Mouse (Mus musculus): ENCODE data around the gene Klf13.
A peak's percentile ranks its signal among the peaks of the same experiment; 100 is the strongest.

The Klf13 gene

DNA sequence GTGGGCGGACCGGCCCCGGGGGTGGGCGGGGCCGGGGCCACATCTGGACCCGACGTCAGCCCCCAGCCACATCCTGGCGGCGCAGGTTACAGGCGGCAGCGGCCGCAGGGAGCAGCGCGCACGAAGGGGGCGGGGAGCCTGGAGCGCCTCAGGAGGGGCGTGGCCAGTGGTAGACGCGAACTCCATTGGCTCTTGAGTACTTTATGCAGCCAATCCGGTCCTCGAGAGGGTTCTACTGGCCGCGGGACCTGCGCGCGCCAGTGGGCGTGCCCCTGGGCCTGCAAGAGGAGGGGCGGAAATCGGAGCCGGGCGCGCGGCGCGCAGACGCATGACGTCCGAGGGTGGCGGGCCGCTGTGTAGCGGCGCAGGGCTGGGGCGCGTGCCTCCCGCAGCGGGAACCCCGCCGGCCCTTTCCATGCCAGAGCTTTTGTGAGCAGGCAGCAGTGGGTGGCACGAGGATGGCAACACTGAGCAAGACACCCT lies at the start of gene Klf13:
TSS of gene Klf13 (minus strand) at position 2 of the 483 bp plus-strand sequence.
- DNase-seq (ENCODE audit: low spot score), result peak; percentile 99

DNA sequence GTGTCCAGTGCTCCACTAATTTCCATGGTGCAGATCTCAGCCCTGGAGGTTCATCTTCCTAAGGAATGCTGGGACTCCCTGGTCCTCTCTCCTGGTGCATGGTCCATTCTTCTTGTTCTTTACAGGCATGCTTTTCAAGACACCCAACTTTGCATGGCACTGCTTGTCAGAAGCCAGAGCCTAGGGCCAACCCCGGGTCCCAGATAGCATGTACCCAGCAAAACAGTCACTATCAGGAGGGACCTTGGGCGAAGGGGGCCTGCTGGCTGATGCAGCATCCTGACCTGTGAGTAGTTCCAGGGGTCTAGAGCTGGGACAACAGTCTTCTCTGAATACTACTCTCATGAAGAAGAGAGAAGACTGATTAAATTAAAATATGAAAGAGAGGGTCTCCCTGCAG lies 49.7 kb upstream of the Klf13 start:
- DNase-seq (ENCODE audit: low spot score), result no peak

DNA sequence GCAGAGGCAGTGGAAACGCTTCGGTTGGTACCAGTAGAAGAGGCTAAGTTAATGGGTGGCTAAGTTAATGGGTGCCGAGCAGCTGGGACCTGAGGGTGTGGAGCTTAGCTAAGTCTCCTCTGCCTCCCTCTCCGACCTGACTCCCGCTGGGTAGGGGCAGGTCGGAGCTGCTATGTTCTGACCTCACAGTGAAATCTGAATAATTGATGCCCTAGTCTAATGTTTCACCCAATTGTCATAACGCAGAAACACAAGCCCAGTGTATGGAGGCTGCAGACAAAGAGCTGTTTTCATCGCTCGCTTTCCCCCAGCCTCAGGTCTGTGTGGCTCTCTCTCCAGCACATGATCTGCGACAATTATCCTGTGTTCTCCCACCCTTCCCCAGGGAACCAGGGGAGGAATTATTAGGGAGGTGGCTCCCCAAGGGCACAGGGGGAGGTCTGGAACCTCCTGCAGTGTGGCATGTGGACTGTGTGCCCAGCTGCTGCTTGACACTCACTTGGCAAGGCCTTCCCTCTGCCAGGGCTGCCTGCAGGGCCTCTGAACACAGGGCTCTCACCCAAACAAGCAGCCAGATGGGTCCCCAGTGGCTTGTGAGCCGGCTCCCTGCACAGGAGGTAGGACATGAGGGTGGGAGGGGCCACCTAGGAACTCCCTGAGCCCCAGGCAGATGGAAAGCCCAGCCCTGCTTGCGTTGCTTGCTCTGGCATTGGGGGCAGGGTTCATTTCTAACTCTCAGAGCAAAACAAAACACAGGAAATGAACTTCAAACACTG lies 47.9 kb upstream of the Klf13 start:
- DNase-seq (ENCODE audit: low spot score), result peak; percentile 32

DNA sequence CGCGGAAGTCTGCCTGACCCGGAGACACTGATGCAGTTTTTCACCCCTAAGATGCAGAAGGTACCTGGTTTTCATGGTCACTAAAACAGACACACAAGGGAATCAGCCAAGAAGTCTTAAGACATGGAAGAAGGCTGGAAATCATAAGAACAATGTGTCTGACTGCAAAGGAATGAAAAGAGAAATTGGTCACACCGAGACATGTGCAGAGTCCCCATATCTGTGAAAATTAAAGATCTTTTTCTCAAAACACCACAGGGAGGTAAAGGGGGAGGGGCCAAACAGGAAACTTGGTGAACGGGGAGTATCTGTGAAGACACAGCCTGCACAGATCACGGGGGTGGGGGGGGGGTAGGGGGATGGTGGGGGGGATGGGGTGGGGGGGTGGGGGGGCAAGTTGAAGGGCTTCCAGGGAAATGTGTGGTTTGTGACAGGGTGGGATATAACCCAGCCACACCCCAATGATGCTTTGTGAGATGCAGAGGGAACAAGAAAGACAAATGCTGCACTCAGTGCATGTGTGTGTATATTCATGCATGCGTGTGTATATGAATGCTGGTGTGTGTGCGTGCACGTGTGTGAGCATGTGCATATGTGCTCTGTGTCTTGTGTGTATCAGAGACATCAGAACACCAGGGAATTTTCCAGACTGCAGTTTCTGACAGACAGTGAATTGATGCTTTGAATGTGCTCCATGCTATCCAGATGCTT lies 47.1 kb upstream of the Klf13 start:
- DNase-seq (ENCODE audit: low spot score), result no peak

DNA sequence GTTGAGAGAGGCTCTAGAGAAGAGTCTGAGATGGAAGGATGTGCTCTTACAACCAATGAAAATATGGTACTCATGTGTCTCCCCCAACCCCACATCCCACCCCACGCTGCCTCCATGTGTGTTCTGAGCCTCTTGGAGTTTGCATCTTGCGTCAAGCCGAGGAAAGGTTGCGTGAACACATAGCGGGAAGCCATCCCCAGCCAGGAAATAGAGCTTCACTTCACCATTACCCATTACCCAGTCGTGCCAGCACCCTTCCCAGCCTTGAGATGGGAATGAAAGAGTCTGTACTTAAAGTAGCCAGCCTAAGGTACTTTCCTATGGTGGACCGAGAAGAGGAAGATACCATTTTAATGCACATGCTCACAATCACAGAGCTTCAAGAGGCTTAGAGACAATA lies 46.6 kb upstream of the Klf13 start:
- no peak for DNase-seq (ENCODE audit: low spot score)

DNA sequence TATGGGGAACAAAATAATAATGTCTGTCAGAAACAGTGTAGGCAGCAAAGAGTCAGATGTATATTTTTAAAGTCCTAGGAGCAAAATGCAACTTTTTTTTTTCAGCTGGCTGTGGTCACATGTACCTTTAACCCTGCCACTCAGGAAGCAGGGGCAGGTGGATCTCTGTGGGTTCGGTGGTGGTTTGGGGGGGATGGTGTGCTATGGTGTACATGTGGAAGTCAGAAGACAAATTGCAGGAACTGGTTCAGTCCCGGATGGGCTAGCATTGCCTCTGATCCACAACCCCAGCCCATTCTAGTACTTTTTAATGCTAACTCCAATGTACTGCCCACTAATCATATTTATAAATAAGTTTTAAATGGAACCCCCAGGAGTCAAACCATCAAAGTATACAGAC lies 45.6 kb upstream of the Klf13 start:
- DNase-seq (ENCODE audit: low spot score), result no peak

DNA sequence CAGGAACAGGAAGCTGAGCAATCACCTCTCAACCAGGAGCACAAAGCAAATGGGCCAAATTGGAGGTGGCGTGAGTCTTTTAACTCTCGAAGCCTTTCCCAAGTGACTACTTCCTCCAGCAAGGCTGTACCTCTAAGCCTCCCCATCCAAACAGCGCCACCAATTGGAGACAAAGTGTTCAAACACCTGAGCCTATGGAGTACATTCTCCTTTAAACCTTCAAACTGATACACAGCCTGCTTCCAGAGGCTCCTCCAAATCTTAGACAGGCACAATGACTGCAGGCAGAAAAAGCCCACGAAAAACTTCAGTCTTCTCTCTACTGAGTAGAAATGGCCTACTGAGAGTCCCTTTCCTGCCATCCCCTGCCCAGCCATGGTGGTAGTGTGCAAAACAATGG lies 38.9 kb upstream of the Klf13 start:
- peak; percentile 1 for DNase-seq (ENCODE audit: low spot score)

DNA sequence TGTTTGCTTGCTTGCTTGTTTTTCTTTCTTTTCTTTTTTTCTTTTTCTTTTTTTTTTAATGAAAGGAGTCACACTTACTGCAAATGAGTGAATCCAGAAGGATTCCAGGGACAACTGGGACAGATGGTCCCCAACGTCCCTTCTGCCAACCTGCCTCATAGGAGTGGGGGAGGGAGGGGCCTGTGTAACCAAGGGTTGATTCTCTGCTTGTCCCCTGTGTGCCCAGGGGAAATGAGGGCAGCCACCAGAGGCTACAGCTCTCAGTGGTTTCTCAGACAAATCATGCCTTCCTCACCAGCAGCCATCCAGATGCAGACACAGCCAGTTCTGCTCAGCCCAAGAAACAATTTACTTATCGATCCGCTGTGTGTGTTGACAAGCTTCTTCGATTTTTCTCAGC lies 32.3 kb upstream of the Klf13 start:
- peak; percentile 23 for DNase-seq (ENCODE audit: low spot score)

DNA sequence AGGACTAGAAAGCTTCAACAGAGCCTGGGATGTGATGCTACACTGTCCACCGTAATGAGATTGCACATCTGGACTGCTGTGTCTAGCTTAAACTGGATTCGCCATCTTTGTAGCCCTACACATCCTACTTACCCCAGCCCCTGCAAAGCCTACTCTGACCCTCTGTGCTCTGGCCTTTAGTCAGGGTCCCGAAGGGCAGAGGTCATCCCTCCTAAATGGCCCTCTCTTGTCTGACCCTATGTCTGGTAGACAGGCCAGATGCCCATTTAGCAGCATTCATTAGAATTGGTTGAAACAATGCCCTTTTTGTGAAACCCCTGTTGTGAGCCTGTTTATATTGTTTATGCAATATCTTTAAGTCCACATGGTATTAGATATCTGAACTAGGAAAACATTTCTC lies 31.2 kb upstream of the Klf13 start:
- DNase-seq (ENCODE audit: low spot score), result peak; percentile 68

DNA sequence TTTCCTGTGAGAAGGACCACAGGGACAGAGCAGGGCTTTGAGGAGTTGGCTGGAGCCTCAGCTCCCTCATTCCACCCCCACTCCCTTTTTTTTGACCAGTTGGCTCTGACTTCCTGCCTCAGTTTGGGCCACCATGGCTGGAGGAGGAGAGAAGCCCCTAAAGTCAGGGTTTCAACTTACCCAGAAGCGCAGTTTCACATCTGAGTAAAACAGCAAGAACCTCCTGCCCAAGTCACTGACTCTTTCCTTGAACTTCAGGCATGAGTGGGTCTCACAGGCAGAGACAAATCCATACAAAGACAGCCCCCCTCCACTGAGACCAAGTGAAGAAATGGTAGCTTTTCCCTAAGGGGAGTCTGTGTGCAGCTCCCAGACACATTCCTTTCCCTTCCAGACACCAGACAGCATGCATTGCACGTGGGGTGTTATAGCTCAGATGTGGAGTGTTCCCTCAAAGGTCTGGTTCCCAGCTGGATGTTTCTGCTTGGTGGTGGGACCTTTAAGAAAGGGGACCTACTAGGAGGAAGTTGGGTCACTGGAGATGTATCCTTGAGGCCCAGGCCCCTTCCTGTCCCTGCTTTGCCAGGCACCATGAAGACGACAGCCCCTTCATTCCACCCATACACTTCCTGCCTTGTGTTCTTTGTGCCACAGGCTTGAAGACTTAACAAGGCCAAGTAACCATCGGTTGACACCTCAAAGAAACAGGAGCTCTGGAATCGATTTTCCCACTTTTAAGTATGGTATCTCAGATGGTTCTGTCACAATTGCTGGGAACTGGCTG lies 27.1 kb upstream of the Klf13 start:
- DNase-seq (ENCODE audit: low spot score), result no peak

DNA sequence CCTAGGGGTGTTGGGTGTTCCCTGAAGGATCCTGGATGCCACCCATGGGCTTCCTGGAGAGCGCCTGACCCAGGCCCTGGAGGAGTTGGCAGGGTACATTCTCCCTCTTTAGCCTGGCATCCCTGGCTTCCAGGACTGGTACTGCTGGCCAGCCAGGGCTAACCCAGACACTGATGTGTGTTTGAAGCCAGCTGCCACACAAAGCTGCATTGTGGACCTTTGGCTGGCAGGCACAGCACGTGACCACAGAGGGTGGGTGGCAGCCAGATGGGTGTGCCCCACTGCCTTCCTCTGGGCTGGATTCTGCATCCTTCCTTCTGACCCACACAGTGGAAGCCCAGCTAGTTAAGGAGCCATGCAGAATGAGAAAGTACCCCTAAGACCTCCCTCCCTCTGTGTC lies 26.4 kb upstream of the Klf13 start:
- peak; percentile 6 for DNase-seq (ENCODE audit: low spot score)

DNA sequence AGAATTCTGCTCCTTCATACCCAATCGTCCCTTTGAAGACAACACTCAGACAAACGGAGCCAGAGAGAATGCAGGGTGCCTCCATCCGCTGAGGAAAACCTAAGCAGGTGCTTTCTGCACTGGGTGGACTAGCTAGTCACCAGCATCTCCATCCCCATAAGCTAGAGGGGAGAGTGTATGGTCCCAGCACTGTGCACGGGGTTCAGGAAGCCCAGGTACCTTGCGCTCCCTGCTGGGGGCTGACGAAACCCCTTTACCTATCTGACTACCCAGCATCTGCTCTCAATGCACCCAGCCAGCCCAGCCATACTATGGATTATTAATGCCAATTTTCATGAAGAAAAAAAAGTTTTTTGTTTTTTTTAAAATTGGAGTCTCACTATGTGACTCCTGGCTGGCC lies 25.4 kb upstream of the Klf13 start:
- DNase-seq (ENCODE audit: low spot score), result peak; percentile 3

DNA sequence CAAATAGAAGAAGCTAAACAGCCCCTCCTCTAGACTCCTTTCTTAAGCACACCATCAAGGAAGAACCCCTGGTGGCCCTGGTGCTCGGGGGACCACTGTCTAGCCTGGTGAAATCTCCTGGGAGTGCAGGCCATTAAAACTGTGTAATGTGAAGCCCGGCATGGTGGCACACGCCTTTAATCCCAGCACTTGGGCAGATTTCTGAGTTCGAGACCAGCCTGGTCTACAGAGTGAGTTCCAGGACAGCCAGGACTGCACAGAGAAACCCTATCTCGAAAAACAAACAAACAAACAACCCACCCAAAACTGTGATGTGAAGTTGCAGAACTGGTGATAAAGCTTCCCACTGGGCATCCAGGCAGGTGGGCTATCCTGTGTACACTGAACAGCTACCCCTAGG lies 24.9 kb upstream of the Klf13 start:
- no peak for DNase-seq (ENCODE audit: low spot score)

DNA sequence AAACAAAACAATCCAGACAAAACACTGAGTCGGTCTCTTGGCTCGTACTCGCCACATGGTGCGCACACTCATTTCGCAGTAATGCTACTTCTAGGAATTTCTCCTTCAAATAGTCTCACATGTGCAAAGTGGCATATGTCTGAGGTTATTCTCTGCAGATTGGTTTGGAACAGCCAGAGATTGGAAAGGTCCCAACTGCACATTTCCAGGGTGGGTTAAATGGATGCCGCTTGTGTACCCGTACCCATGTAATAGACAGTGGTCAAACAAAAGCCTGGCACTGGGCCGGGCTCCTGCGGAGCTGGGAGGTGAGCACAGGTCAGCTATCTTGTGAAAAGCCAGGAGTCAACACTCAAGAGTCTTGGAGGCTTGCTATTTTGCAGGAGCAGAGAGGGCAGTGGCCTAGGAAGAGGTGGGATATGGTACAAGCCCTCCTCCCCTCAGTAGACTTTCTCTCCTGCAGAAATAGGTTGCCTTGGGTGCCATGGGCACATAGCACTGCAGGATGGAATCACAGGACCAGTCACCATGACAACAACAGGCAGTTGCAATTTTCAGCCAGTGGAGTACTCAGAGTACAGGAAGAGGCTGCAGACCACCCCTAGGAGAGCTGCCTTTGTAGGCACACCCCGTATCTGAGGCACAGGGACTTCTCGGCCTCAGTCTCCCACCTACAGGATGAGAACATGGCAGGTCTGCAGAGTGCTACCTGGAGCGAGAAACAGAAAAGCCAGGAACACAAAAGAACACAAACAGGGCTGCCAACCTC lies 19.3 kb upstream of the Klf13 start:
- peak; percentile 34 for DNase-seq (ENCODE audit: low spot score)

DNA sequence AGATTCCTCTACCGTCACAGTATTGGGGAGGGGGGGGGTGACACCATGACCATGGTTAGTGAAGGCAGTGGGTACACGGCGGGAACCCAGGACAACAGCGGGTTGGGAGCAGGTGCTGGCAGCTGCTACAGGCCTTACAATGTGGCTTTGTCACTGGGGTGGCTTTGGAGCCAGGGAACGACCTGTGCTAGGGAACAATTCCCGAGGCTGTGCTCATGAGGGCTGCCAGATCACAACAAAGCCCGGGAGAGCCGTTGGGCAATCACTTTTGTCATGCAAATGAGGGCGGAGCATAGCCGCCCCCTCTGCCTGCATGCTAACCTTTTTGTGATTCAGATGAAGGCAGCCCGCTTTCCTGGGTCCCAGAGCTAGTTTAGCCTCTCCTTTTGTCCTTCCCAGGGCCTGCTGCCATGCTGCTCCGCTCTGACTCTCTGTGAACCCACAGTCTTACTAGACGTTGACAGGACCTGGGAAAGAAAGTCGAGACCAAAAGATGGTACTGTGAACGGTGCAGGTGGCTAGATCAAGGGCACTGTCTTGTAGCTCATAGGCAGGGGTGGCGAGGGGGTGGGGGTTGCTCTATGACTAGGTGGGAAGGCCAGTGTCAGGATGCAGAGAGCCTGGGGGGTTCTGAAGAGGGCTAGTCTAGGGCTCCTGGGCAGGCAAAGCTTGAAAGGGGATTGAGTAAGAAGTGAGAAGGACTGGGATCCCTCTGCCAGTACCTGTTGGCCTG lies 18.4 kb upstream of the Klf13 start:
- peak; percentile 86 for DNase-seq (ENCODE audit: low spot score)

DNA sequence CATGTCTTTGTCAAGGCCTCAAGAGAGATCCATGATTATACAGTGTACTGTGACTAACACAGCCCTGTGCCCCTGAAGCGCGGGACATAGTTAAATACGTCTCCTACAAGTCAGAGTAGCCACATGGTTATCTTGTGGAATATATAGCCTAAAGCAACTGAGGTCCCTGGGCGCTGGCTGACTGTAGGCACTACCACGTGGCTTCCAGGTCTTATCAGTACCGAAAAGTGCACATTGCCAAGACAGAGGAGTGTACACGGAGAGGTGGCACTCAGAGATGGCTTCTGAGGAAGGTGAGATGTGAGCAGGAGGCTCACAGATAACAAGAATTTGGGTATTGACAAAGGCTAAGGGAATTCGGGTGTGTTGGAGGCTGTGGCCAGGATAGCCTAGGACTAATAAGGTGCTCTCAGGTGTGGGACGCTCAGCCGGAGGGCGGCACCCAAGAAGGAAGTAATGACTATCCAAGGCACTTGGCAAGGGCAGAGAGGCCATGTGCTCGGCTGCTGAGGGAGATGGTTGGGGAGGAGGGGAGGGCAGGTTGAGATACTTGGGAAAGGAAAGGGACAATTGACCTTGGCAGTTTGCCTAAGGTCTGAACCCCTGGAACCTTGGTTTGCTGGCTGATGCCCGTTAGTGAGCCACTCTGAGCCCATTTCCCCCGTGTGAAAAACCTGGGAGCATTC lies 17.6 kb upstream of the Klf13 start:
- peak; percentile 3 for DNase-seq (ENCODE audit: low spot score)

DNA sequence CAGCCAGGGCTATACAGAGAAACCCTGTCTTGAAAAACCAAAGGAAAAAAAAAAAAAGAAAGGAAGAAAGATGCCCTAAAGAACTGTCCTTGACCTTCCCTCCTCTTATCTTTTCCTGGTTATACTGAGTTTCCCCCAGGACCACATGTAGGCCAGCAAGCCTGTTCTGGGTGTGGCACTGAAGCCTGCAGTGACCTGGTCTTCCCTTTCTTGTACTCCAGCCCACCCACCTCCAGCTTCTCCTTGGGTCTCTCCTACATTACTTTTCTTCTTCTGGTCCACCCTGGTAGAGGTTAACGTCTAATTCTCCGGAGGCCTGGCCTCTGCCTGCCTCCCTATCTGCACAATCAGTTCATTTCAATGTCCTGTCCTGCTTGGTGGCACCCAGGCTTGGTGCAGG lies 16.7 kb upstream of the Klf13 start:
- DNase-seq (ENCODE audit: low spot score), result no peak

DNA sequence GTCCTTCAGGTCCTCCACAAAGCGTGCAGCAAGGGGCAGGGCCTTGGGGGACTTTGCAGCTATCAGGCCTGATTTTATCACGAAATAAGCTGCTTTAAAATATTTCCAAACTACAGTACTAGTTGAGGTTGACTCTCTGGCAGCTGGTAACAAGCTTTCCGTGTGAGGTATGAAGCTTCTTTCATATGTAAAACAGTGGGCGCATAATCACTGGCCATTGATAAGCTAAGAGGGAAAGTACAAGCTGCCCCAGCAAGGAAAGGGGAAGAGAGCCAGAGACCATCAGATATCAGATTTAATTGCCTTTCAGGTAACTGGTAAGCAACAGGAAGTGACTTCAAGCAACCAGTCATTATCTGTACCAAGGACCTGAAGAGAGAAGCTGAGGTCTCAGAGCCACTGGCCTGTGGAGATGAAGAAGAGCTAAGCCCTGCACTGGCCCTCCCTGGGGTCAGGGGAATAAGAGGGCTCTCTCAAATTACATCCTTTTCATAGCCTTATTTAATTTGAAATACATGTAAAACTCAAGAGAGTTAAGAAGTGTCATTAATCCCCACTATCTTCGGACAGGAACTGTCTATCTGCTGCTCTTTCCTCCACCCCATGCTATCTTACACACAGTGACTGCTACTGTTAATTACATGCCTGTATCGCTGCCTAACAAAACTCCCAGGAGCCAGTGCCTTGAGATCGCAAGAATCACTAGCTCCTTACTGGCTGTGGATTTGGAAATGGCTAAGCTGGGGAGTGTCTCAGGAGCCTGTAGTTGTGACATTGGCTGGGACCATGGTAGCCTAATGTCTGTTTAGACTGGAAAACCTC lies 13.6 kb upstream of the Klf13 start:
- DNase-seq (ENCODE audit: low spot score), result no peak

DNA sequence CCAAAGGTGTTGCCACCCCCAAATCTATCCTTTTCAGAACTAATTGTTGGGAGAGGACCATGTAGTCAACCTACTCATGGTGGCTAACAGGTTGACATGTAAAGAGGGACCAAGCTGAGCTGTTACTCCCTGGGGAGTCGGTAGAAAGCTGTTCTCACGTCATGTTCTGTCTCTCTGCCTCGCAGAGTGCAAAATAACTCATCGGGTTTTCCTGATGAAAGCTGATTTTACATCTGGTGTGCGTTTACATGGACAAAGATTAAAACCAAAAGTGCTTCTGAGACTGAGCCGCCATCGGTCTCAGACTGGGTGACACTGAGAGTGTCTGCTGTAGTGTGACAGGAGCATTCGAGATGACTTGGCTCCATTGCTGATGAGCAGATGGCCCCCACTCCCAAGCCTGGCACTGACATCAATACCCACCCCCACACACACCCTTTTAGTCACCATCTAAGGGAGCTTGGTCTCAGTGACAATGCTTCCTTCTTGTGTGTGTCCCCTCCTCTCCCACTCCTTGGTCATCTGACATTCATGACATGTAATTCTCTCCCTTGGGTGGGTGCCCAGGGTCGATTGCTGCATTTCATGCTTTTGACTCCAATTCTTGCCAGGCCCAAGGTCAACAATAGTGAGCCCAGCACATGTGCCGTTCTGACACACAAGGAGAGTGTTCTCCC lies 12.4 kb upstream of the Klf13 start:
- DNase-seq (ENCODE audit: low spot score), result no peak

Data from embryo, embryonic 10 days (tissue).